Mouse (Mus musculus) left cerebral cortex, adult 18-20 months (tissue): ENCODE data around the gene Chst3. TPM values are rescaled to one million over a fixed set of nuclear protein-coding genes. Genes with fewer than 3 reads are reported as not detected.
A peak's percentile ranks its signal among the peaks of the same experiment; 100 is the strongest.
"Not testable (repeated sequence)": the region's sequence is repeated elsewhere in the genome, so short reads cannot be mapped to it uniquely, and the experiment has no call there.

Source experiments
- DNase-seq, 2 experiments: peaks; one replicate each; pipeline ENCODE4 v3.0.0; 2021 to 2022; ENCODE audit warnings: low spot score in 2 of 2, mixed read lengths in 1 of 2
- total RNA-seq, 2 experiments: library from RNA; stranded (reverse); gene quantifications; 2 replicates each; pipeline ENCODE4 v1.2.3; 2021

The Chst3 gene
- total RNA-seq, 2 experiments from 2014 or later: 0.65 to 1.1 TPM

- DNase-seq: no peak
These were observed 18.1 kb downstream of the Chst3 start for GRCm38 (mm10) chr10:60200996-60201395.

DNA sequence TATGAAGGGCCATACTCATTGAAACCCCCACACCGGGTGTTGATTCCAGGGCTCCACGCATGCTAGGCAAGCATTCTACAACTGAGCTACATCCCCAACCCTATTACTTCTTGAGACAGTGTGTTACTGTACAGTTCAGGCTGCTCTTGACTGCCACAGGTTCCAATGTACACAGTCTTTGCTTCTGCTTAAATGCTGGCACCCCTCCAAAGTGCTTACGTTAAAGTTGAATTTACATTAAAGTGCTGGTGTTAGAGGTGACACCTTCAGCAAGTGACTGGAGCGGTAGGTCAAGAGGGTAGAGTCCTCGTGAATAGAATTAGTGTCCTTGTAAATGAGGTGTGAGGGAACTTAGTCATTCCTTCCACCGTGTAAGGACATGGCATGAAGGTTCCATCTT, 19.7 kb downstream of the Chst3 start:
- no peak for DNase-seq

DNA sequence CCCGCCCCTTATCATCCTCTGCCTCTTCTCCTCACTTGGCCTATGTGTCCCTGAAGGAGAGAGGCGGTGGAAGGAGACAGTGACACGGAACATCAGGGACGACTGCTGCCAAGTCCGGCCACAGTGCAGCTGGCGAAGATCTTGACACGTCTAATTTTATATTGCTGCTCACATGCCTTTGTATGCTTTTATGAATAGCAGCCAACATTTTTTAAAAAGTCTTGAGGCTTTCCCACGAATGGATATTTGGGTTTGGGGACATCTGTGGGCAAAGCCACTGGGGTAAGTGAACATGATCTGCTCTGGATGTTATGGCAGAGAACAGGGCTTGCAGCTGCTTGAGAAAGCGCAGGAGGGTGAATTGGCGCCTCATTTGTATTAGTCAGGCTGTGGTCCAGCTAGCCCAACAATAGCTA, 21.6 kb downstream of the Chst3 start:
- no peak for DNase-seq

- no peak for DNase-seq
These were observed 22.1 kb downstream of the Chst3 start for GRCm38 (mm10) chr10:60196971-60197370.

DNA sequence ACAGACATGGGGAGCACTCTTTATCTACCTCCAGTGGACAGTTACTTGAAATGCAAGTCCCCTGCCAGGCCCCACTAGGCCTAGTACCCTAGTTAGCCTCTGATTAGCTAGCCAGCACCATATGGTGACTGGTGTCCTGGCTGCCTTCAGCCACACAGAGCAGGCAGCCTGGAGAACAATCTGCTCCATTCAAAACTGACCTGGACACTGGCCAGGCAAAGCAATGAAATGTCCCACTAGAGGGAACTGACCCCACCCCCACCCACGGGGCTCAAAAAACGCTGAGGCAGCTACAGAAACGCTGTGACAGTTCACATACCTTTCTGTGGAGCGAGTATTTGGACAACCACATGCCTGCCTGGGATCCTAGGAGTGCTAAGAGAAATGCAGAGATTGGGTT, 24.0 kb downstream of the Chst3 start:
- no peak for DNase-seq

DNA sequence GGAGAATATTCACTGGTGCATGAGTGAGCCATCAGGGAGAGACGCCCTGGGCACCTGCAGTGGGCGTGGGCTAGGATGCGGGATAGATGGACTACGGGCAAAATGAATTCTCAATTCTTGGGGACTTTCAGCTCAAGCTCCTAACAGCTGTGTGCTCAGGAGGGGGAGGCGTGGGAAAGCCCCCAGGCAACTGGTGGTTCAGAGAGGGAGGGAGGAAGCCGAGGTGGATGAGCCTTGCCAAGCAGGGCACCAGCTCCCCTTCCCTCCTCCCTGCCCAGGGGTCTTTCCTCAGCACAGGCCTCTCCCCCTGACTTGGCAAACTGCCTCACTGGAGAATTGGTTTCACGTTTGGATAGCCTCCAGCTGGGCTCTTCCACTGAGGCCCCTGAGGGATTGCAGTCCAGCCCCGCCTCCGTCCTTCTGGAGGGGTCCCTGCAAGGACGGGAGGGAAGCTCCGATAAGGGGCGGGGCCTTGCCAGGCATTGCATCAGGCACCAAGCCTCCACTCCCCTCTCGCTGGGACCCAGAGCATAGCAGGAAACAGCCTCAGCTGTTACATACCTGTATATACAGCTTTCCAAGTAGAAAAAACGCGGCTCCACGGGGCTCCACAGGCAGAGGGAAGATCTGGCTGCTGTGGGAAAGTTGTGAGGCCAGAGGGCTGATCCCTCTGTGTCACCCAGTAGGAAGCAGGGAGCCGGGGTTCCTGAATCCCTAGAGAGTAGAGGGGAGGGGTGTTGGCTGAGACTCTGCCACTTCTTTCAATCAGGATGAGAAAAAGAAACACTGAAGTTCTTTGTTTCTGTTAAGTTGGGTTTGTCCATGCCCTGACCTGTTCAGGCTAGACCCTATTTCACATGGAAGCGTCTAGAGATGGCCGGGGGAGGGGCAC, 25.3 kb downstream of the Chst3 start:
- no peak for DNase-seq

- DNase-seq: peak; percentile 85 to 87
These were observed 27.3 kb downstream of the Chst3 start for GRCm38 (mm10) chr10:60191796-60192195.

DNA sequence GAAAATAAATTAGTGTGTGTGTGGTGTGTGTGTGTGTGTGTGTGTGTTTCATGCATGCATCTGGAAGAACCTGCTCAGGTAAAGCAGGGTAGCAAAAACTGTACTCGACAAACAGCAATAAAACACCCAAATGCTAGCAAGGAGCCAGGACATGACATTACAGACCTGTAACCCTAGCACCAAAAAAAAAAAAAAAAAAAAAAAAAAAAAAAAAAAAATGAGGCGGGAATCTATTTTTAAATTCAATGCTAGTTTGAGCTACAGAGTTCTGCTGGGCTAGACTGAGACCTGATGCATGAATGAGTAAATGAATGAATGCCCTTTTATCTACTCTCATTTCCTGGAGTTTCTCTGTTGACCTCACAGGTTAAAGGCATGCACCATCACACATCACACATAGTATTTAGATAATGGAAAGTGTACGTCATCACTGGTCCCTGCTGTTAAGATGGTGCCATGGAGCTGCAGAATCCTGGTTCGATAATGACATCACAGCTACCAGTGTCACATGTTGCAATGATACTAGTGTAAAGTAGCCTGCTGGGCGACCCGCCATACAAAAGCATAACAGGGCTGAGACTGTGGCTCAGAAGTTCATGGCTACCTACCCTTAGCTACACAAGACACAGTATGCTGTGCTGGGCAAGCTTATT, 29.4 kb downstream of the Chst3 start:
- no peak for DNase-seq

- no peak for DNase-seq
These were observed 32.7 kb downstream of the Chst3 start for GRCm38 (mm10) chr10:60186191-60186945.

DNA sequence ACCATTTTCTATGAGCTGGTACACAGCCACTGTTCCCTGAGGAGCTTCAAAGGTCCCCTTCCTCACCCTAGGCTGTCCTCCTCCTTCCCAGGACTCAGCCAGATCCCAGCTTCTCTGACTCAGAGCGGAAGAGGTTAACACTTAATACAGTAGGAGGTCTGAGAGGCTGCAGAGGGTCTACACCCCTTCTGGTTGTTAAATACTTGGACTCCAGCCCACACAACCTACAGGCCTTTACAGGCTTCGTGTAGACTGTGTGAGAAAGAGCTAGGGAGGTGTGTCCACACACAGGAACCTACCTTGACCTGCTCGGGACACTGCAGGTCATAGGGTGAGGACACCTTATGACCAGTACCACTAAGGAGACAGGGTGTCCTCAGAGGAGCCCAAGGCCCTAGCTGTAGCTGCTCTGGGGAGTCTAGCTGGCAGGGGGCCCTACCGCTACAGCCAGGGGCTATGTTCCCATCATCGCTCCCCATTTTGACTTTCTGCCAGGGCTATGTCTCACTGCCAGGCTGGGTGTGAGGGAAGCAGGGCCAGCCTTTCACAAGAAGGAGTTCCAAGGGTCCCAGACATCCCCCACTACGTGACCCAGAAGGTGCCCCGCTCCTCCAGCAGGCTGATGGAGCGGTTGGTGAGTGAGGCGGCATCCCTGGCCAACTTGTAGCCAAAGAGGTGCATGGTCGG, 33.9 kb downstream of the Chst3 start:
- no peak for DNase-seq

DNA sequence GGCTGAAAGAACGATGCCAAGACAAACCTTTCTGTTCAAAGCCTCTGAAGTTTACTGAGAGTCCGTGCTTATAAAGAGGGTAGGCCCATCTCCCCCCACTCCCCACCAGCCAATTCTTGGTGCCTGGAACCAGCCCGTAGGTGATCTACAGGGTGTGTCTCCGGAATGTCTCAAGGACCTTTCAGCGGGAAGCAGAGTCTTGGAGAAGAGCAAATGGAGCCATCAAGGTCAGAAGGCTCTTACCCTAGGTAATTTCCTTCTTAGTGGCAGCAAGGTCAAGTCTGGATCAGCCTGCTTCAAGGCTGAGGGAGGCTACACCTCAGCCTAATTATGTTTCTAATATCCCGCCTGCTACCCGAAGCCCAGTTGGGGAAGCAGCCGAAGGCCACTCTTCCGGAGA, 43.8 kb downstream of the Chst3 start:
- DNase-seq: not testable (repeated sequence)

DNA sequence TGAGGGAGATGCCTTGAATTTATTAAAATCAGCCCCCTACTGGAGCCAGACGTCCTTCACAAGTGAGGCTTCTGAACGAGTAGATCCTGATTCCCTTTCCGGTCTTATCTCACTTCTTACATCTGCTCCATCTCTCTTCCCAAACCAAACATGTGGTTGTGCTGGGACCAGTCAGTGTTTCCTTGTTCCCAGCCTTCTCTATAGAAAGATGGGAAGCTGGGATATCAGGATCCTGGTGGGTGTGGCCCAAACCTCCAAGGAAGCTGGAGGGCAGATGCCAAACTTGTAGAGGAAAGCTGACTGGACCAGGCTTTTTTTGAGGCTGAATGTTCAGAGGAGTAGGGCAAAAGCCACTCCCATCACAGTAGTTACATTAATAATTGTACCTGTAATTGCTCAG, 44.6 kb downstream of the Chst3 start:
- no peak for DNase-seq

DNA sequence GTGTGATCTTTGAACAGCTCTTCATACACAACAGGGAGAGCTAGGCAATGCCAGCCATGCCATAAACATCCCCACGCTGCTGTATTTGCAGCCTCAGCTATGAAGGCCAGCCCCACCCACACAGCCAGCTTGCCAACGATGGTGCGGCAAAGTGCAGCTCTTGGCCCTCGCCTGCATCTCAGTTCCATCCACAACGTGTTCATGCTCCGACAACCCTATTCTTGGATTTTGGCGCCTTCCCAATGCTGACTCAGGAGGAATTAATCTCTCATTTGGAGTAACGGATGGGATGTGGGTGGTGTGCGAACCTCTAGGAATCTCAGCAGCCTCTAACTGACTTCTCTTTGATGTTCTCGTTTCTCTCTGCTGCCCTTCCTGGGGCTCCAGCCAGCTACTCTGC, 46.0 kb downstream of the Chst3 start:
- peak; percentile 95 to 96 for DNase-seq

- DNase-seq: no peak
These were observed 46.8 kb downstream of the Chst3 start for GRCm38 (mm10) chr10:60172306-60172705.

DNA sequence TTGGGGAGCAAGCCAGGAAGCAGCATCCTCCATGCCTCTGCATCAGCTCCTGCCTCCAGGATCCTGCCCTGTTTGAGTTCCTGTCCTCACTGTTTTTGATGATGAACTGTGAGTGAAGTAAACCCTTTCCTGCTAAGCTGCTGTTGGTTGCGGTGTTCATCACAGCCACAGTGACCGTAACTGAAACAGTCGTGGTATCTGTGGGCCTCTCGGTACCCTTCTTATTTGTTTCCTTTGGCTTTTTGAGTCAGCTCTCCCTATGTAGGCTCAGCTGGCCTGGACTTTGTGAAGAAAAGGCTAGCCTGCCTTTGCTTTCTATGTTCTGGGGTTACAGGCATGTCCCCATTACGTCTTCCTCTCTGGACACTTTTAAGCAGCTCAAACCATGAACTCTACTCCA, 47.7 kb downstream of the Chst3 start:
- no peak for DNase-seq

- no peak for DNase-seq
These were observed 48.6 kb downstream of the Chst3 start for GRCm38 (mm10) chr10:60170326-60171089.

- no peak for DNase-seq
These were observed 50.1 kb downstream of the Chst3 start for GRCm38 (mm10) chr10:60168960-60169359.

DNA sequence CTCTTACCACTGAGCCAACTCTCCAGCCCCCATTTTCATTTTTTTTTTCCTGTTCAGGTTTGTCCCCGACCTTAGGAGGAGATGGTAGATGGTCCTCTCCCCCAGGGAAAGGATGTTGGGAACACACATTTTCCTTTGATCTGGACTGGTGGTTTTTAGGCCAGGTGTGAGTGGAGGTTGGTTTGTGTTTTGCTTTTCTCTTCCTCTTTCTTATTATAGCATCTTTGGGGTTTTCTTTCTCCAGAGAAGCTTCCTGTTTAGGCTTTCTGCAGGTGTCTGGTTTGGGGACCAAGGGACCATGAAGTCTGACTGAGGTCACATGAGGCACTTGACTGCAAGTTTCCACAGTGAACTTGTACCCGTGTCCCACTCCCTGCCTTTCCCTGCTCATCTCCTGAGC, 50.8 kb downstream of the Chst3 start:
- no peak for DNase-seq

DNA sequence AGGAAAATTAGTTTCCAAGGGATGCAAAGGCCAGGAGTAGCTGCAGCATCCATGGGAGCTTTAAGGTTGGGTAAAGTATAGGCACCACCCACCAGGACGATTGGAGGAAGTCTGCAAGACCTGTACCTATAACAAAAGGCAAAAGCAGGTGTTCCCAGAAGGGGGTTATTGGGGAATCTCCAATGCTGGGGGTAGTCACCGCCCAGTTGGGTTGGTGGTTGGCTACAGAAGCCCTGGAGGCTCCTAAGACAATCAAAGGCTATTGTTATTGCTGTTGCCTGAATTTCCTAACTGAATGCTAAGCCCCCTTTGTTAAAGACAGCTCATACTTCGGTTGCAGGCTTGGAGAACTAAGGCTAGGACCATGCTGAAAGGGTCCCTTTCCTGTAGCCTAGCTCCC, 53.0 kb downstream of the Chst3 start:
- no peak for DNase-seq

GRCm38 (mm10) chr10:60164869-60165268, 54.2 kb downstream of the Chst3 start:
- DNase-seq: no peak

GRCm38 (mm10) chr10:60162973-60163255, 56.1 kb downstream of the Chst3 start:
- no peak for DNase-seq
